Mouse (Mus musculus) frontal cortex, adult 2 months (tissue): ENCODE measurements at regions not wholly inside any gene's neighbourhood (a gene's known extent, or its start where the extent isn't known, plus 50 kb on each side); places are given as distances from the start of the nearest gene placed in this dataset.

Source experiments
- DNase-seq, 2 experiments: peaks; one replicate each; pipeline ENCODE4 v3.0.0; 2022; ENCODE audit warnings: low spot score in 1 of 2; ENCODE audit errors: extremely low spot score in 1 of 2

- DNase-seq, result no peak
Observed at GRCm38 (mm10) chr8:97052436-97052835, 1164.1 kb upstream of the Got2 start.

GRCm38 (mm10) chr8:97039778-97040177 lies 1151.4 kb upstream of the Got2 start:
- DNase-seq, result no peak

- DNase-seq, result no peak
Observed at GRCm38 (mm10) chr8:97038854-97039253, 1150.5 kb upstream of the Got2 start.

GRCm38 (mm10) chr8:97032188-97032587 lies 1143.8 kb upstream of the Got2 start:
- DNase-seq, result no peak

- no peak for DNase-seq
Observed at GRCm38 (mm10) chr8:97015571-97015970, 1127.2 kb upstream of the Got2 start.

- peak in 1 of 2 experiments; percentile 13 for DNase-seq
Observed at GRCm38 (mm10) chr8:97004131-97004530, 1115.8 kb upstream of the Got2 start.

GRCm38 (mm10) chr8:96983103-96983502 lies 1094.8 kb upstream of the Got2 start:
- DNase-seq, result no peak
